Mouse (Mus musculus) right cerebral cortex, postnatal 10 days (tissue): ENCODE data around the gene Shcbp1.
"Not testable (repeated sequence)": the region's sequence is repeated elsewhere in the genome, so short reads cannot be mapped to it uniquely, and the experiment has no call there.

ENCODE experiments used
- DNase-seq, 2 experiments: peaks; one replicate each; pipeline ENCODE4 v3.0.0; 2021; ENCODE audit warnings: low spot score in 2 of 2

Gene Shcbp1

GRCm38 (mm10) chr8:4779254-4780055, at the start of gene Shcbp1:
TSS of gene Shcbp1 (minus strand) at chr8:4779567.
- peak; percentile 95 to 97 for DNase-seq

- no peak for DNase-seq
Measured at GRCm38 (mm10) chr8:4808831-4809230, 29.5 kb upstream of the Shcbp1 start.

- DNase-seq: peak; percentile 31 to 49
Measured at GRCm38 (mm10) chr8:4800524-4801122, 21.3 kb upstream of the Shcbp1 start.

- peak in 1 of 2 experiments; percentile 20 for DNase-seq
Measured at GRCm38 (mm10) chr8:4778266-4778665, 1.1 kb downstream of the Shcbp1 start.

GRCm38 (mm10) chr8:4764751-4765150, 14.6 kb downstream of the Shcbp1 start:
- no peak for DNase-seq

GRCm38 (mm10) chr8:4753048-4753447, 26.3 kb downstream of the Shcbp1 start:
- no peak for DNase-seq

GRCm38 (mm10) chr8:4730942-4731341, 48.4 kb downstream of the Shcbp1 start:
- DNase-seq: no peak

GRCm38 (mm10) chr8:4715546-4715945, 63.8 kb downstream of the Shcbp1 start:
- no peak for DNase-seq

GRCm38 (mm10) chr8:4708346-4708745, 71.0 kb downstream of the Shcbp1 start:
- DNase-seq: not testable (repeated sequence)

- DNase-seq: not testable (repeated sequence)
Measured at GRCm38 (mm10) chr8:4707916-4708315, 71.5 kb downstream of the Shcbp1 start.

GRCm38 (mm10) chr8:4691634-4692033, 87.7 kb downstream of the Shcbp1 start:
- DNase-seq: no peak
